Mouse (Mus musculus) small intestine, adult 2 months (tissue): ENCODE measurements around the gene Efnb1. TPM values are rescaled to one million over a fixed set of nuclear protein-coding genes. Genes with fewer than 3 reads are reported as not detected.

ENCODE experiments used
- H3K27ac ChIP-seq: fragments of 200-500 bp; 2 replicates; pipeline ENCODE4 v1.5.1; 2012; ENCODE audit warnings: low read depth, low read length, control low read depth, inconsistent platforms; ENCODE audit not compliant: insufficient read depth
- H3K27me3 ChIP-seq: fragments of 200-500 bp; 2 replicates; pipeline ENCODE4 v1.6.1; 2012; ENCODE audit warnings: mild to moderate bottlenecking, moderate library complexity, low read length, inconsistent platforms; ENCODE audit not compliant: control insufficient read depth, insufficient read depth
- H3K36me3 ChIP-seq: fragments of 200-500 bp; 2 replicates; pipeline ENCODE4 v1.6.1; 2012; ENCODE audit warnings: mild to moderate bottlenecking, low read length, control low read depth, inconsistent platforms; ENCODE audit not compliant: control insufficient read depth, insufficient read depth
- H3K4me1 ChIP-seq: fragments of 200-500 bp; 2 replicates; pipeline ENCODE4 v1.6.1; 2012; ENCODE audit warnings: low read length, inconsistent platforms, mixed read lengths; ENCODE audit not compliant: control insufficient read depth, insufficient read depth, insufficient read length
- H3K4me3 ChIP-seq: fragments of 200-500 bp; 2 replicates; pipeline ENCODE4 v1.5.1; 2012; ENCODE audit warnings: low read depth, mild to moderate bottlenecking, control low read depth, inconsistent platforms, low read length, moderate library complexity
- CTCF ChIP-seq: fragments of 200-500 bp; IDR thresholded peaks from 2 replicates; pipeline ENCODE4 v1.5.1; 2012; ENCODE audit warnings: low read depth, mild to moderate bottlenecking, control low read depth, inconsistent platforms, low read length, moderate library complexity, mixed read lengths; ENCODE audit not compliant: insufficient replicate concordance, insufficient read length; ENCODE audit errors: extremely low read depth
- POLR2A ChIP-seq: fragments of 200-500 bp; IDR thresholded peaks from 2 replicates; pipeline ENCODE4 v1.6.1; 2012; ENCODE audit warnings: low read depth, mild to moderate bottlenecking, control low read depth, inconsistent platforms, low read length, moderate library complexity
- WGBS: fragments of 180-500 bp; shearing (Covaris S2); methylation state at CpG from one replicate; pipeline ENCODE4 v1.1.7; 2018; 5-methylcytosine and 5-hydroxymethylcytosine counted together
- polyA plus RNA-seq: library from polyadenylated mRNA; depleted of rRNA; stranded (reverse); fragments of >200 nt; gene quantifications from 2 replicates; pipeline ENCODE4 v1.2.3, GENCODE M21; 2012; rRNA removed

Efnb1 gene
- polyA plus RNA-seq, 1 experiment: 86.8 TPM

DNA sequence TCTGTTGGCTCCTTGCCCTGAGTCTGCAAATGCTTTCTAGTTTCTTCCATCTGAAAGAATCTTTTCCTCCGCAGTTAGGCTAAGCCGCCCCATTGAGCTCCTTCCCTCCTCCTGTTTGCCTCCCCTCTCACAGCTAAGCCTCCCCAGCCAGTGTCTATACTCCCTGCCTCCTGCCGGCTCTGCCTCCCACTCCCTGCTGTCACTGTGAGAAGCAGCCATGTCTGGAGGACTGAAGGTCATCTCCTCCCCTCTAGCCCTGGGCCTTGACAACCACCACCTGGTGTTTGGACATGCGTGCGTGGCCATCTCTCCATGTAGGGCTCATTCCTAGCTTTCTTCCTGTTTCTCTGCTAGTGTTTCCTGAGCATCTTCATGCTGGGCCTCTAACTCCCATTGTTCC lies 36.4 kb downstream of the Efnb1 start:
- WGBS: 84% methylated on average over 5 of the region's 5 CpGs
- H3K36me3 ChIP-seq: no peaks in the 10 kb centered on the region
- TF ChIP-seq CTCF: no peak
- TF ChIP-seq POLR2A: no peak
- no peak overlapping the region for H3K4me3 ChIP-seq
- H3K27ac ChIP-seq: no peak overlapping the region
- H3K27me3 ChIP-seq: no peaks in the 10 kb centered on the region
- peaks cover 2% of the 10 kb centered on the region; the same call in 1 of the 2 replicates for H3K4me1 ChIP-seq

- Histone ChIP-seq H3K4me1 (no peaks in the 10 kb centered on the region), H3K4me3 (no peak overlapping the region), H3K27ac (no peak overlapping the region), H3K36me3 (no peaks in the 10 kb centered on the region), H3K27me3 (no peaks in the 10 kb centered on the region)
- 52% methylated on average over 8 of the region's 9 CpGs for WGBS
- TF ChIP-seq CTCF (no peak), POLR2A (no peak)
Observed at GRCm38 (mm10) chrX:99185081-99185596, 49.2 kb downstream of the Efnb1 start.

DNA sequence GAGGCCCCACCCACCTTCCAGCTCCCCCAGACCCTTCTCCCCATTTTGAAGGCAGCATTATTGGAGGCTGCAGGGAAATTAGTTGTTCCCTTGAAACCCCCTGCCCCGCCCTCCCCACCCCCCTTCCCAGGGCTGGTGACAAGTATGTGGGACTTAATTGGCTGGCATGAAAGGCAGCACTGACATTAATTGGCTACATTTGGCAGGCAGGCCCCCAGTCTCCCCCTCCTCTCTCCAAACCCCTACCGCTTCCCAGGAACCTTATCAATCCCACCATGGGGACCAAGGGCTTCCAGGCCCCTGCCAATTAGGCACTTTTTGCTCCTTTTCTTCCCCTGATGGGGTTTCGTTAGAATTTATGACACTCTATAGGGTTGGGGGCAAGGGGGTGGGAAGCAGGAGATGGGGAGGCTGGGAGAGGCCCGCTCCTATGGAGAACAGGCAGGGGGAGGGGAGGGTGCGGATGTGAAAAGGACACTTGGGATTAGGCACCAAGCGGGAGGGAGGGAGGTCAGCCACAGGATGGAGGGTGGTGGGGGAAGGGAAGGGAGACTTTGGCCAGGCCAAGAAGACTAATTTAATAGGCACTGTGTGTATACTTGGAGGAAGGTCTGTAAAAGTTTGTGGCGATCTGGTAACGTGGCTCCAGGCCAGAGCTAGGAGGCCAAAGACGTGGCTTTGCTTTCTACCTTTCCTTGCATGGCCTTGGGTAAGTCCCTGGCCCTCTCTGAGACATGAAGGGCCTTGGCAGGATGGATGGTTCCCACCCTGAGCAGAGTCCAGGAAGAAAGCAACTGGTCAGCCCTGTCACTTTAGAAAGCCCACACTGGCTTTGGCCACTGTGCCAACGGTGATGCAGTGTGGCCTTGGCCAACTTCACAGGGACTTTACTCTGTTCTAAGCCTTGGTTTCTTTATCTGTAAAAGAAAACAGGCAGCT lies 50.8 kb downstream of the Efnb1 start:
- no peaks in the 10 kb centered on the region for H3K36me3 ChIP-seq
- no peaks in the 10 kb centered on the region for H3K27me3 ChIP-seq
- H3K27ac ChIP-seq: no peak overlapping the region
- TF ChIP-seq POLR2A (no peak), CTCF (no peak)
- H3K4me1 ChIP-seq: no peaks in the 10 kb centered on the region
- H3K4me3 ChIP-seq: no peak overlapping the region
- WGBS: 72% methylated on average over 10 of the region's 10 CpGs

DNA sequence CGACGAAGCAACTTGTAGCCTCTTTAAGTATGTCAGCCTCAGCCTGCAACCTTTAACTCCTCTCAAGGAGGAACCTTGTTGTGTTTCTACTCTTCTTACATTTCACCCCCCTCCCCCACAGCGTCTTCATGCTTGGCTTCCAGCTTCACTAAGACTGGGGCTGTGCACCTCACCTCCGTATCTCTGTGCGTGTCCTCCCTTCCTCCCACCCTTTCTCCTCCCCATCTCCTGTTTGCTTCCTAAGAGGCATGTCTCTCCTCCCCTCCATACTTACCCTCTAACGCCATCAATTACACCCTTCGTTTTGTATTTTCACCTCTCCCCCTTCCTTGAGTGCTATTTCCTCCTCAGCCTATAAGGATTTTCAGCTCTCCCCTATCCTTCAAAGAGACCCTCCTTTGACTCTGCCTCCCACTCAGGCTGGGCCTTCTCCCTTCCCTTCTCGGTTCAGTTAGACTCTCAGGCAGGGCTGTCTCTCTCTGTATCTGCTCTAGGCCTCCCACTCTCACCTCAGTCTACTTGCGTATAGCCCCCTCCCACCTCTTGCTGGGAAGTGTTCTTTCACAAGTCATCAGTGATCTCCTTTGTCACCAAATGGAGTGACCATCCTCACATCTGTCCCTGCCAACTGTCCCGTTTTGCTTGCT lies 55.6 kb downstream of the Efnb1 start:
- Histone ChIP-seq H3K4me3 (no peak overlapping the region), H3K36me3 (no peaks in the 10 kb centered on the region), H3K27ac (no peak overlapping the region), H3K4me1 (no peaks in the 10 kb centered on the region), H3K27me3 (no peaks in the 10 kb centered on the region)
- 83% methylated on average over 10 of the region's 10 CpGs for WGBS
- TF ChIP-seq CTCF (no peak), POLR2A (no peak)

DNA sequence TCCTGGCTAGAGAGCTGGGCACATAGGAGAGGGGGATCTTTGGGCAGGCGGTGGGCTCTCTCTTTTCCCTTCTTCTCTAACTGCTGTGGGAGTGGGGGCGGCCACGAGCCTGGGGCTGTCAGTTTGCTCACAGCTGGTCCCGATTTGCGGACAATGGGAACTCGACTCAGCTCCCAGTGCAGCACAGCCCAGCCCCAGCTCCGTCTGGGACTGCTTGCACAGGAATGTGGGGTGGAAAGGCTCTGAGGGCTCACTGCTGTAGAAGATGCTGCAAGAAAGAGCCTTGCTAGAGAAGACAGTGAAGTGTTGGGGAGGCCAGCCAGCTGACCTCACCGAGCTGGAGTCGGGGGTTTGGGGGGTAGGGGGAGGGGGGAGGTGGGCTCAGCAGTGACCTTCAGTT lies 61.0 kb downstream of the Efnb1 start:
- 68% methylated on average over 9 of the region's 9 CpGs for WGBS
- H3K4me1 ChIP-seq: 0 out of 2 replicates have a peak, but pooled peaks cover 2% of the 10 kb centered on the region
- no peak overlapping the region for H3K27ac ChIP-seq
- TF ChIP-seq CTCF (no peak), POLR2A (no peak)
- no peaks in the 10 kb centered on the region for H3K27me3 ChIP-seq
- H3K36me3 ChIP-seq: no peaks in the 10 kb centered on the region
- no peak overlapping the region for H3K4me3 ChIP-seq

- Histone ChIP-seq H3K36me3 (no peaks in the 10 kb centered on the region), H3K27ac (no peak overlapping the region), H3K4me1 (0 out of 2 replicates have a peak, but pooled peaks cover 2% of the 10 kb centered on the region), H3K27me3 (no peaks in the 10 kb centered on the region), H3K4me3 (peak overlapping the region; percentile 51)
- WGBS: 37% methylated on average over 6 of the region's 9 CpGs
- TF ChIP-seq CTCF: no peak
- no peak for TF ChIP-seq POLR2A
Observed at GRCm38 (mm10) chrX:99198532-99198931, 62.6 kb downstream of the Efnb1 start.

Other genes with a start within 250 kb of the Efnb1 start
- gene Ophn1, start 245.1 kb upstream of the Efnb1 start, polyA plus RNA-seq: 2.1 and 5.0 TPM in 2 replicates
- gene Yipf6, start 199.8 kb upstream of the Efnb1 start, polyA plus RNA-seq: 4.2 and 8.0 TPM in 2 replicates
- gene Stard8, start 132.9 kb upstream of the Efnb1 start, polyA plus RNA-seq: 2.5 and 3.7 TPM in 2 replicates